Mouse (Mus musculus) midbrain, embryonic 11.5 days (tissue): ENCODE data around the gene Ppil1. TPM values are rescaled to one million over a fixed set of nuclear protein-coding genes. Genes with fewer than 3 reads are reported as not detected.
"Not testable (repeated sequence)": the region's sequence is repeated elsewhere in the genome, so short reads cannot be mapped to it uniquely, and the experiment has no call there.

Experiments used
- ATAC-seq: fragments of 200-750 bp; cut with Nextera tagmentation; 2 replicates; pipeline ENCODE4 v1.8.0; 2017; ENCODE audit warnings: moderate TSS enrichment, moderate library complexity; ENCODE audit not compliant: low FRiP score
- DNase-seq: peaks from one replicate; pipeline ENCODE4 v3.0.0; 2015; ENCODE audit warnings: low spot score; ENCODE audit errors: missing footprints
- H3K27ac ChIP-seq: fragments of 300-500 bp; sonication (generic); 2 replicates; pipeline ENCODE4 v1.5.1; 2014; ENCODE audit warnings: low read depth, low read length
- H3K27me3 ChIP-seq: fragments of 300-500 bp; sonication (generic); 2 replicates; pipeline ENCODE4 v1.6.1; 2014; ENCODE audit warnings: mild to moderate bottlenecking, low read length, moderate library complexity, mixed read lengths; ENCODE audit not compliant: control insufficient read depth, insufficient read depth
- H3K36me3 ChIP-seq: fragments of 300-500 bp; sonication (generic); 2 replicates; pipeline ENCODE4 v1.6.1; 2014; ENCODE audit warnings: mild to moderate bottlenecking, low read length, moderate library complexity, mixed read lengths; ENCODE audit not compliant: control insufficient read depth, insufficient read depth
- H3K4me1 ChIP-seq: fragments of 300-500 bp; sonication (generic); 2 replicates; pipeline ENCODE4 v1.6.1; 2014; ENCODE audit warnings: low read length; ENCODE audit not compliant: control insufficient read depth, insufficient read depth
- H3K4me2 ChIP-seq: fragments of 300-500 bp; sonication (generic); 2 replicates; pipeline ENCODE4 v1.6.1; 2014; ENCODE audit warnings: mild to moderate bottlenecking, moderate library complexity
- H3K4me3 ChIP-seq: fragments of 300-500 bp; sonication (generic); 2 replicates; pipeline ENCODE4 v1.5.1; 2014; ENCODE audit warnings: low read depth, low read length
- H3K9ac ChIP-seq: fragments of 300-500 bp; sonication (generic); 2 replicates; pipeline ENCODE4 v1.6.1; 2014; ENCODE audit warnings: low read length
- H3K9me3 ChIP-seq: fragments of 300-500 bp; sonication (generic); 2 replicates; pipeline ENCODE4 v1.6.1; 2016; ENCODE audit warnings: low read length; ENCODE audit not compliant: control insufficient read depth
- WGBS: fragments of 180-500 bp; shearing (Covaris S2); extraction: QIAGEN DNeasy Blood & Tissue Kit; methylation state at CpG from one replicate; pipeline ENCODE4 v1.1.7; 2014; 5-methylcytosine and 5-hydroxymethylcytosine counted together
- polyA plus RNA-seq: library from polyadenylated mRNA; unstranded; fragments of >200 nt; fragmentation: Nextera tagmentation; extraction: Ambion mirVana; gene quantifications from 2 replicates; pipeline ENCODE4 v1.2.1, GENCODE M21; 2014

Ppil1 gene
- polyA plus RNA-seq, 1 experiment from 2014 or later = 170 TPM

DNA sequence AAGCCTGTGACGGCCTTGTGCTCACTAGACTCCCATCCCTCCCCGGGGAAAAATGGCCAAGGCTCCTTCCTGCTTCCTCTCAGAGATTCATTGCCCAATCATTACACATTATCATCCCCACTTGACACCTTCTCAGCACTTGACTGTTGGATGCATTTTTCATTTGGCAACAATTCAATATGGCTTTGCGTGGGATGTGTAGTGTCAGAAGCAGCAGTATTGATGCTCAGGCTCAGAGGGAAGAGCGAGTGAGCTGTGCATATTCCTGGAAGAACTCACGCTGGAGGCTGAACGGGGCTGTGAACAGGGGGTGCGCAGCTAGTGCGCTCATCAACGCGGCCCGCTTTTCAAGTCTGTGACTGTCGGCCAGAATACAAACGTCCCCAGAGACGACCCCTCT lies 13.0 kb downstream of the Ppil1 start:
- H3K4me3 ChIP-seq, H3K27me3 ChIP-seq, H3K27ac ChIP-seq, H3K9ac ChIP-seq, DNase-seq, H3K9me3 ChIP-seq, ATAC-seq, H3K4me2 ChIP-seq, H3K36me3 ChIP-seq, H3K4me1 ChIP-seq: not testable (repeated sequence)
- whole genome bisulfite sequencing = 93% methylated on average over 14 of the region's 14 CpGs

- DNase-seq (peak; percentile 87), ATAC-seq (no peak)
- peaks cover 7% of the 10 kb centered on the region; the same call in 1 of the 2 replicates for H3K36me3 ChIP-seq
- H3K4me3 ChIP-seq = no peak overlapping the region
- 64% methylated on average over 9 of the region's 9 CpGs for WGBS
- H3K4me2 ChIP-seq = no peak overlapping the region
- no peak overlapping the region for H3K9ac ChIP-seq
- H3K27me3 ChIP-seq = no peaks in the 10 kb centered on the region
- H3K27ac ChIP-seq = no peak overlapping the region
- H3K4me1 ChIP-seq = peaks cover 10% of the 10 kb centered on the region
- no peaks in the 10 kb centered on the region for H3K9me3 ChIP-seq
Observed at GRCm38 (mm10) chr17:29249512-29249911, 14.5 kb downstream of the Ppil1 start.

DNA sequence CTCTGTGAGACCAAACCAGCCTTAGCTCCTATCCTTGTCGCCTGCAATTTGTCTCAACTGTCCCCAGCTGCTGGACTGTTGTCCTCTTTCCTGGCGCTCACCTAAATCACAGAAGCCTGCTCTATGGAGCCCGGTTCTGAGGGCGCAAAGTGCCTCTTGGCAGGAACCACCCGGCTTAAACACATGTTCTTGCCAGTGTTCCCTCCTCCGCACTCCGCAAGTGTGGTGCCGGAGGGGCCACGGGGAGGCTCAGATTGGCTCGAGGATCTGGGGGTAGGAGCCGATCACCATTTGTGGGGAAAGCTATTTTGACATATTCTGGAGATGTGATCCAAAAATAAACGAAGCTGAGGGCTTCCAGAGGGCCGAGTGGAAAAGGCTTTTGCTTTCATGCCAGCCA lies 16.1 kb downstream of the Ppil1 start:
- H3K4me3 ChIP-seq = no peak overlapping the region
- no peaks in the 10 kb centered on the region for H3K9me3 ChIP-seq
- H3K4me1 ChIP-seq = peaks cover 15% of the 10 kb centered on the region
- ATAC-seq (no peak), DNase-seq (no peak)
- no peak overlapping the region for H3K4me2 ChIP-seq
- no peak overlapping the region for H3K27ac ChIP-seq
- no peaks in the 10 kb centered on the region for H3K27me3 ChIP-seq
- H3K9ac ChIP-seq = no peak overlapping the region
- WGBS = 87% methylated on average over 13 of the region's 13 CpGs
- H3K36me3 ChIP-seq = peaks cover 7% of the 10 kb centered on the region; the same call in 1 of the 2 replicates

- WGBS = 30% methylated on average over 5 of the region's 5 CpGs
- H3K36me3 ChIP-seq = peaks cover 7% of the 10 kb centered on the region; the same call in 1 of the 2 replicates
- H3K4me2 ChIP-seq = no peak overlapping the region
- H3K4me1 ChIP-seq = peaks cover 15% of the 10 kb centered on the region
- peak; percentile 34; the same call in 1 of the 2 replicates for ATAC-seq
- no peak overlapping the region for H3K9ac ChIP-seq
- DNase-seq = peak; percentile 95
- H3K9me3 ChIP-seq = no peaks in the 10 kb centered on the region
- H3K4me3 ChIP-seq = no peak overlapping the region
- H3K27me3 ChIP-seq = no peaks in the 10 kb centered on the region
- H3K27ac ChIP-seq = no peak overlapping the region
Observed at GRCm38 (mm10) chr17:29246602-29247001, 17.4 kb downstream of the Ppil1 start.

DNA sequence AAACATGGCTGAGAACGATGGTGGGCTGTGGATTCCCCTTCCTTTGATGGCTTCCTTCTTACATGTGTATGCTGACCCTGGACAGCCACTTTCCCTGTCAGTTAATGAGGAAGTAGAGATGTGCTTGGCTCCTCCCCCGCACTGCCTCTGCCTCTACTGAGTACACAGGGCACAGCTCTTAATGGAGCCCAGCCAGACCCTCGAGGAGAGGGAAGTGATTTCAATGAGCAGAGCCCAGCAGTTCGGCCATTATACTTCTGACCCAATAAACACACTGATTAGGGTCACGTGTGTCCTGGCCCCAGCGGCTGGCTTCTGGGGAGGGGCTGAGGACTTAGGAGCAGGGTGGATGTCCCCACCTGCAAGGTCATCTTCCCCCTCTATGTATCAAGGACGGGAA lies 18.3 kb downstream of the Ppil1 start:
- WGBS = 46% methylated on average over 7 of the region's 7 CpGs
- H3K27me3 ChIP-seq = no peaks in the 10 kb centered on the region
- peak; percentile 45 for ATAC-seq
- no peak overlapping the region for H3K4me3 ChIP-seq
- no peak overlapping the region for H3K27ac ChIP-seq
- H3K9ac ChIP-seq = no peak overlapping the region
- 0 out of 2 replicates have a peak, but pooled peaks cover 3% of the 10 kb centered on the region for H3K36me3 ChIP-seq
- no peaks in the 10 kb centered on the region for H3K9me3 ChIP-seq
- DNase-seq = peak; percentile 82
- H3K4me2 ChIP-seq = no peak overlapping the region
- H3K4me1 ChIP-seq = peaks cover 15% of the 10 kb centered on the region

DNA sequence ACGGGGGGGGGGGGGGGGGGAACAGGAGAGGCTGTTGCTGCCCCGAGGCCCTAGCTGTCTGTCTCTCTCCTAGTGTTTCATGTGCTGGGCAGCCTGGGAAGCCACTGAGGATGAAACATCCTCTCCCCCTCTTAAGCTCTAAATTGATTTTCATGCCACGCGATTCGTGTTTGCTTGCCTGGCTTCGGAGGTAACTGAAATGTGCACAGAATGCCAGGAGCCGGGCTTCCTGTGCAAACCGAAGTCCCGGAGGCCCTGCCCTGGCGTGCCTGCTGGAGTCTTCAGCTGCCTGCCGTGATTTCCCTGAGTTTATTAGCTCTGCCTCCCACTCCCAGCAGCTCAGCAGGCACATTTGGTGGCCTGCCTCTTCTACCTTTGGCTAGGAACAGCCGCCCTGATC lies 19.1 kb downstream of the Ppil1 start:
- no peaks in the 10 kb centered on the region for H3K36me3 ChIP-seq
- no peaks in the 10 kb centered on the region for H3K9me3 ChIP-seq
- ATAC-seq (no peak), DNase-seq (peak; percentile 83)
- H3K4me1 ChIP-seq = peaks cover 15% of the 10 kb centered on the region
- H3K27me3 ChIP-seq = no peaks in the 10 kb centered on the region
- WGBS = 23% methylated on average over 11 of the region's 12 CpGs
- H3K4me2 ChIP-seq = no peak overlapping the region
- no peak overlapping the region for H3K4me3 ChIP-seq
- H3K27ac ChIP-seq = 0 out of 2 replicates have a peak overlapping the region, but pooled peaks have one; percentile 36
- no peak overlapping the region for H3K9ac ChIP-seq

DNA sequence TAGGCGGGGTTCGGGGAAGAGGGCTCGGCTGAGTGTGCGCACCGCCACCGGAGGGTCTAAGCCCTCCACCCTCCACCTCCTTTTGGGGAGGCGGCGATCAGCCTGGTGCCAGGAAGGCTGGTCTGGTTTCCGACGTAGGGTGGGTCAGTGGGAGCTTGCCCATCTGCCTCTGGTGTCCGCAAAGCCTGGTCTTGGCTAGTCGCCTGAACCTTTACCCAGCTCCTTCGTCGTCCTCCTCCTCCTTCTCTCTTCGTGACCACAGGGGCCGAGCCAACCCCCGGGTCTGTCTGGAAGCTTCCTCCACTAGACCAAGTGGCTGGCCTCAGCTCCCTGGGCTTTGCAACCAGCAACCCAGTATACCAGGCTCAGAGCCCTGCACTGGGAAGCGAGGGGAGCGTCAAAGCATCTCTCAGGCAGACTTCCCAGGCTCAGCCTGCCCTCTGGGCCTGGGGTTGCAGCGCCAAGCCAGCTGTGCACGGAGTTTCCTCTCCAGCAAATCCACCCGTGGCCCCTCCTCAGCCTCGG lies 25.5 kb downstream of the Ppil1 start:
- peak overlapping the region; percentile 100 for H3K4me2 ChIP-seq
- H3K9me3 ChIP-seq = no peaks in the 10 kb centered on the region
- peak overlapping the region; percentile 70 for H3K9ac ChIP-seq
- WGBS = 2% methylated on average over 23 of the region's 23 CpGs
- DNase-seq (peak; percentile 93), ATAC-seq (peak; percentile 54; the same call in 1 of the 2 replicates)
- peak overlapping the region; percentile 63 for H3K4me3 ChIP-seq
- H3K27me3 ChIP-seq = peaks cover 14% of the 10 kb centered on the region
- H3K4me1 ChIP-seq = peaks cover 12% of the 10 kb centered on the region
- H3K36me3 ChIP-seq = no peaks in the 10 kb centered on the region
- H3K27ac ChIP-seq = no peak overlapping the region

GRCm38 (mm10) chr17:29237772-29238420 lies 26.1 kb downstream of the Ppil1 start, which contains the start of gene Cpne5:
Gene Cpne5 (minus strand): TSS chr17:29238167.
- ATAC-seq (peak; percentile 63), DNase-seq (peak; percentile 92)
- peaks cover 12% of the 10 kb centered on the region for H3K4me1 ChIP-seq
- 1% methylated on average over 46 of the region's 73 CpGs for WGBS
- H3K27ac ChIP-seq = no peak within 1 kb of the TSS
- peaks cover 14% of the 10 kb centered on the region for H3K27me3 ChIP-seq
- H3K4me3 ChIP-seq = peak within 1 kb of the TSS; percentile 63
- H3K9me3 ChIP-seq = no peaks in the 10 kb centered on the region
- peak within 1 kb of the TSS; percentile 70 for H3K9ac ChIP-seq
- H3K4me2 ChIP-seq = peak within 1 kb of the TSS; percentile 100
- H3K36me3 ChIP-seq = no peaks in the 10 kb centered on the region

GRCm38 (mm10) chr17:29237267-29237771 lies 26.7 kb downstream of the Ppil1 start:
- no peaks in the 10 kb centered on the region for H3K36me3 ChIP-seq
- peaks cover 12% of the 10 kb centered on the region for H3K4me1 ChIP-seq
- H3K9ac ChIP-seq = peak overlapping the region; percentile 70
- ATAC-seq (0 out of 2 replicates have a peak, but pooled peaks have one; percentile 3), DNase-seq (peak; percentile 93)
- no peaks in the 10 kb centered on the region for H3K9me3 ChIP-seq
- 1% methylated on average over 32 of the region's 32 CpGs for whole genome bisulfite sequencing
- H3K4me2 ChIP-seq = peak overlapping the region; percentile 100
- peaks cover 14% of the 10 kb centered on the region for H3K27me3 ChIP-seq
- H3K27ac ChIP-seq = no peak overlapping the region
- peak overlapping the region; percentile 63 for H3K4me3 ChIP-seq
